Mouse (Mus musculus) liver, embryonic 14.5 days (tissue): ENCODE results near the gene Tmem238. TPM values are rescaled to one million over a fixed set of nuclear protein-coding genes. Genes with fewer than 3 reads are reported as not detected.
A peak's percentile ranks its signal among the peaks of the same experiment; 100 is the strongest.

Source experiments
- ATAC-seq: fragments of 200-750 bp; cut with Nextera tagmentation; 2 replicates; pipeline ENCODE4 v1.8.0; 2017; ENCODE audit warnings: moderate number of reproducible peaks, mild to moderate bottlenecking, moderate library complexity; ENCODE audit not compliant: insufficient read depth
- DNase-seq, 3 experiments: peaks; one replicate each; pipeline ENCODE4 v3.0.0-alpha.2; 2012 to 2013; ENCODE audit warnings: low read depth in 3 of 3, low spot score in 3 of 3
- H3K27ac ChIP-seq: fragments of 300-500 bp; sonication (generic); 2 replicates; pipeline ENCODE4 v1.5.1; 2014; ENCODE audit warnings: moderate library complexity, mild to moderate bottlenecking, control low read depth, inconsistent platforms
- H3K27me3 ChIP-seq: fragments of 300-500 bp; sonication (generic); 2 replicates; pipeline ENCODE4 v1.6.1; 2014; ENCODE audit warnings: mild to moderate bottlenecking, low read length, moderate library complexity; ENCODE audit not compliant: control insufficient read depth, insufficient read depth
- H3K36me3 ChIP-seq: fragments of 300-500 bp; sonication (generic); replicated peaks from 2 replicates; pipeline ENCODE4 v1.6.1; 2014; ENCODE audit warnings: low read depth; ENCODE audit not compliant: control insufficient read depth, insufficient read depth
- H3K4me1 ChIP-seq, 2 experiments: fragments of 200-500 bp in 1 of 2; fragments of 300-500 bp in 1 of 2; sonication (generic) in 1 of 2; replicated peaks; 2 replicates each; pipeline ENCODE4 v1.6.1; 2012 to 2014; ENCODE audit warnings: antibody characterized with exemption in 1 of 2, inconsistent platforms in 1 of 2, low read length in 1 of 2; ENCODE audit not compliant: control insufficient read depth in 2 of 2, insufficient read depth in 2 of 2
- H3K4me2 ChIP-seq: fragments of 300-500 bp; sonication (generic); 2 replicates; pipeline ENCODE4 v1.6.1; 2014; ENCODE audit warnings: low read depth, mild to moderate bottlenecking, control low read depth, moderate library complexity
- H3K4me3 ChIP-seq, 2 experiments: fragments of 200-500 bp in 1 of 2; fragments of 300-500 bp in 1 of 2; sonication (generic) in 1 of 2; 2 replicates each; pipeline ENCODE4 v1.5.1; 2012 to 2014; ENCODE audit warnings: low read depth in 2 of 2, low read length in 2 of 2, mild to moderate bottlenecking in 2 of 2, control low read depth in 1 of 2, inconsistent platforms in 1 of 2, moderate library complexity in 1 of 2; ENCODE audit not compliant: insufficient read depth in 1 of 2
- H3K9ac ChIP-seq: fragments of 300-500 bp; sonication (generic); replicated peaks from 2 replicates; pipeline ENCODE4 v1.6.1; 2014; ENCODE audit warnings: mild to moderate bottlenecking, control low read depth, moderate library complexity
- H3K9me3 ChIP-seq: fragments of 300-500 bp; sonication (generic); 2 replicates; pipeline ENCODE4 v1.6.1; 2016; ENCODE audit warnings: low read length, mixed read lengths; ENCODE audit not compliant: control insufficient read depth
- CTCF ChIP-seq: IDR thresholded peaks from 2 replicates; pipeline ENCODE4 v1.5.1; 2016; ENCODE audit warnings: antibody characterized with exemption, low read depth, control low read depth
- EP300 ChIP-seq: IDR thresholded peaks from 2 replicates; pipeline ENCODE4 v1.6.1; 2016; ENCODE audit warnings: antibody characterized with exemption, low read depth
- WGBS: fragments of 180-500 bp; shearing (Covaris S2); extraction: QIAGEN DNeasy Blood & Tissue Kit; methylation state at CpG from one replicate; pipeline ENCODE4 v1.1.7; 2014; ENCODE audit not compliant: insufficient replicate concordance; 5-methylcytosine and 5-hydroxymethylcytosine counted together
- polyA plus RNA-seq, 2 experiments: library from polyadenylated mRNA; depleted of rRNA in 1 of 2; stranded (reverse) in 1 of 2; unstranded in 1 of 2; fragments of >200 nt; fragmentation: Nextera tagmentation in 1 of 2; extraction: Ambion mirVana in 1 of 2; gene quantifications; 2 replicates each; pipeline versions ENCODE4 v1.2.1 to v1.2.3; 2012 to 2014

The Tmem238 gene
- 7.5 and 8.2 TPM in 2 replicates for polyA plus RNA-seq (2012; rRNA removed)
- 5.4 and 5.8 TPM in 2 replicates for polyA plus RNA-seq (2014; fragmentation: Nextera tagmentation; extraction: Ambion mirVana)

DNA sequence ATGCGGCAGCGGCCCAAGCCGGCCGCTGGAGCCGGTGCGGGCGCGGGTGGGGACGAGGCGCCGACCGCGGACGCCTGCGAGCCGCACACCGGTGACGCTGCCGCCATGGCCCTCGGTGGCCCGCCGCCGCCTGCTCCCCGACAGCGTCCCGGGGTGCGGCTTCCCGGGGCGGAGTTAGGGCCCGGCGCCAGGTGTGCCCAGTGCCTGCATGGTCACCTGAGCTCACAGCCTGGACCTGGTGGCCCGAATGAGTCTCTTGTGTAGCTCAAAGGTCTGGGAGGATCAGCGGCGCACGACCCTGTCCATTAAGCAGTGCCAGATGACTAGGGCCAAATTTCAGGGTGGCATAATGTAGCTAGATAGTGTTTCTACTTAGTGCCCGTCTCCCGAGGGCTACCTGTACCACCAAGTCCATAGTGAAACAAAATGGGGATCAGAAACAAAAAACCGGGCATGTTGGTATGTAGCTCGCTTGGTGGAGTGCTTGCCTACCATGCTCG lies at the start of gene Tmem238:
TSS of gene Tmem238 (minus strand) at position 221 of the 500 bp plus-strand sequence.
- peak within 1 kb of the TSS; percentile 63 to 72 for H3K4me3 ChIP-seq
- H3K27ac ChIP-seq = peak within 1 kb of the TSS; percentile 31
- H3K27me3 ChIP-seq = no peaks in the 10 kb centered on the region
- TF ChIP-seq EP300 (no peak), CTCF (no peak)
- DNase-seq = no peak
- 9% methylated on average over 40 of the region's 40 CpGs for WGBS
- peak within 1 kb of the TSS; percentile 85 for H3K4me2 ChIP-seq
- H3K36me3 ChIP-seq = peaks cover 11% of the 10 kb centered on the region
- no peaks in the 10 kb centered on the region for H3K9me3 ChIP-seq
- peak; percentile 34; the same call in 1 of the 2 replicates for ATAC-seq
- peak within 1 kb of the TSS; percentile 84 for H3K9ac ChIP-seq
- H3K4me1 ChIP-seq = peaks cover 6 to 23% of the 10 kb centered on the region in 2 experiments

- WGBS = 20% methylated on average over 1 of the region's 1 CpGs
Measured at GRCm38 (mm10) chr7:4837639-4838038, 48.2 kb upstream of the Tmem238 start.

DNA sequence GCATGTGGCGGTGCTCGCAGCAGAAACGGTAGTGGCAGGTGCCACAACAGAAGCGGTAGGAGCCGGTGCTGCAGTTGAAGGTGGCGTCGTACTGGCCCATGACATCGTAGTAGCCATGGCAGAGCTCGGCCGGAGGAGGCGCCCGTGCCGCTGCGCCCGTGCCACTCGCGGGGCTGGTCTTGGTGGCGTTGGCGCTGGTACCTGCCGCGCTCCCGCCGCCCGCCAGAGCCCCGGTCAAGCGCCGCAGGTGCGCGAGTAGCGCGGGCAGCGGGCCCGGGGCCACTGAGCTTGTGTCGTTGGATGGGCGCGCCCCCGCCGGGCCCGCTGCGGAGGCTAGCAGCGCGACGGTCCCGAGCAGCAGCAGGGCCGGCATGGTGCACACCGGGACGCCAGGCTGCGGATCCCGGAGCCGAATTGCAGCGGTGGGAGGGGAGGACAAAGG lies 46.9 kb upstream of the Tmem238 start:
- peaks cover 45% of the 10 kb centered on the region for H3K27me3 ChIP-seq
- H3K4me1 ChIP-seq = no peaks in the 10 kb centered on the region
- TF ChIP-seq EP300 (no peak), CTCF (peak; percentile 47)
- peak overlapping the region; percentile 42 for H3K4me2 ChIP-seq
- H3K9ac ChIP-seq = no peak overlapping the region
- peak overlapping the region in 1 of 2 experiments; percentile 1; a peak in 2 of 4 replicates for H3K4me3 ChIP-seq
- under 1% methylated on average over 51 of the region's 51 CpGs for WGBS
- H3K36me3 ChIP-seq = no peaks in the 10 kb centered on the region
- no peaks in the 10 kb centered on the region for H3K9me3 ChIP-seq
- no peak overlapping the region for H3K27ac ChIP-seq
- DNase-seq (no peak), ATAC-seq (no peak)

More at GRCm38 (mm10) chr7:4837639-4838038, 48.2 kb upstream of the Tmem238 start:
- Histone ChIP-seq H3K4me2 (no peak overlapping the region), H3K4me3 (no peak overlapping the region), H3K9me3 (no peaks in the 10 kb centered on the region), H3K36me3 (no peaks in the 10 kb centered on the region), H3K27me3 (peaks cover 57% of the 10 kb centered on the region), H3K4me1 (no peaks in the 10 kb centered on the region), H3K27ac (no peak overlapping the region), H3K9ac (no peak overlapping the region)
- DNase-seq (no peak), ATAC-seq (no peak)
- TF ChIP-seq CTCF (no peak), EP300 (no peak)

GRCm38 (mm10) chr7:4835631-4836327 lies 46.3 kb upstream of the Tmem238 start:
- 5% methylated on average over 34 of the region's 34 CpGs for WGBS
- no peak overlapping the region for H3K27ac ChIP-seq
- no peak overlapping the region for H3K9ac ChIP-seq
- H3K9me3 ChIP-seq = no peaks in the 10 kb centered on the region
- H3K36me3 ChIP-seq = no peaks in the 10 kb centered on the region
- TF ChIP-seq CTCF (no peak), EP300 (no peak)
- DNase-seq (no peak), ATAC-seq (no peak)
- peak overlapping the region; percentile 42 for H3K4me2 ChIP-seq
- no peak overlapping the region for H3K4me3 ChIP-seq
- no peaks in the 10 kb centered on the region for H3K4me1 ChIP-seq
- peaks cover 42% of the 10 kb centered on the region for H3K27me3 ChIP-seq

DNA sequence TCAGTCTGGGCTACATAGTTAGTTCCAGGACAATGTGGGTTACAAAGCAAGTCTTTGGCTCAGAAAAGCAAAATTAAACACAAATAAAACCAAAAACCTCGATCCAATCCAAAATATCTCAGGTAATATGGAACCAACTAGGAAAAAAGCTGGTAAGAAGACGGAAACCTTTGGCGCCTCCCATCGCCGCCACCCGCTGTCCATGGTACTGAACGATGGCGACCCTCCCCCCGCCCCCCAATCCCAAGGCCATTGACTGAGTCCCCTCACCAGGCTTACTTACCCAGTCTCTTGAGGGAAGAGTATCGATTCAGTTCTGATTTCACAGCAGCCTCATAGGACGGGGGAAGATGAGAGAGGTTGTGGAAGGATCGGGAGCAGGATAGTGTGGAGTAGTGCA lies 41.0 kb upstream of the Tmem238 start:
- H3K9me3 ChIP-seq = no peaks in the 10 kb centered on the region
- ATAC-seq (no peak), DNase-seq (no peak)
- no peak overlapping the region for H3K9ac ChIP-seq
- peaks cover 14% of the 10 kb centered on the region for H3K27me3 ChIP-seq
- WGBS = 4% methylated on average over 12 of the region's 12 CpGs
- H3K4me1 ChIP-seq = no peaks in the 10 kb centered on the region
- H3K27ac ChIP-seq = no peak overlapping the region
- H3K4me2 ChIP-seq = no peak overlapping the region
- no peak overlapping the region for H3K4me3 ChIP-seq
- H3K36me3 ChIP-seq = no peaks in the 10 kb centered on the region
- TF ChIP-seq CTCF (no peak), EP300 (no peak)
